Mouse (Mus musculus): Measurements from ENCODE around the gene Maneal.

The Maneal gene

GRCm38 (mm10) chr4:124849631-124850260 is 12.2 kb downstream of the Maneal start:
- peak; percentile 64 to 79 for DNase-seq (ENCODE audit: inconsistent age in 2 of 2, low spot score in 1 of 2)

GRCm38 (mm10) chr4:124847573-124847972 is 14.4 kb downstream of the Maneal start:
- peak; percentile 80 to 94 for DNase-seq (ENCODE audit: inconsistent age in 2 of 2, low spot score in 1 of 2)

- peak in 1 of 2 experiments; percentile 74 for DNase-seq (ENCODE audit: inconsistent age in 2 of 2, low spot score in 1 of 2)
Measured at GRCm38 (mm10) chr4:124843493-124843892, 18.5 kb downstream of the Maneal start.

GRCm38 (mm10) chr4:124840998-124841397 is 21.0 kb downstream of the Maneal start:
- DNase-seq (ENCODE audit: inconsistent age in 2 of 2, low spot score in 1 of 2): no peak

- no peak for DNase-seq (ENCODE audit: inconsistent age in 2 of 2, low spot score in 1 of 2)
Measured at GRCm38 (mm10) chr4:124838035-124838700, 23.8 kb downstream of the Maneal start.

GRCm38 (mm10) chr4:124832796-124833195 is 29.2 kb downstream of the Maneal start:
- no peak for DNase-seq (ENCODE audit: inconsistent age in 2 of 2, low spot score in 1 of 2)

- DNase-seq (ENCODE audit: inconsistent age in 2 of 2, low spot score in 1 of 2): no peak
Measured at GRCm38 (mm10) chr4:124829671-124830070, 32.3 kb downstream of the Maneal start.

GRCm38 (mm10) chr4:124825371-124825965 is 36.5 kb downstream of the Maneal start:
- DNase-seq (ENCODE audit: inconsistent age in 2 of 2, low spot score in 1 of 2): no peak

GRCm38 (mm10) chr4:124824967-124825366 is 37.0 kb downstream of the Maneal start:
- DNase-seq (ENCODE audit: inconsistent age in 2 of 2, low spot score in 1 of 2): no peak

- DNase-seq (ENCODE audit: inconsistent age in 2 of 2, low spot score in 1 of 2): no peak
Measured at GRCm38 (mm10) chr4:124818832-124819231, 43.1 kb downstream of the Maneal start.

GRCm38 (mm10) chr4:124817803-124818202 is 44.2 kb downstream of the Maneal start:
- DNase-seq (ENCODE audit: inconsistent age in 2 of 2, low spot score in 1 of 2): peak; percentile 74 to 85

- peak; percentile 26 to 68 for DNase-seq (ENCODE audit: inconsistent age in 2 of 2, low spot score in 1 of 2)
Measured at GRCm38 (mm10) chr4:124815901-124816300, 46.1 kb downstream of the Maneal start.

GRCm38 (mm10) chr4:124811347-124811975 is 50.5 kb downstream of the Maneal start:
- no peak for DNase-seq (ENCODE audit: inconsistent age in 2 of 2, low spot score in 1 of 2)

GRCm38 (mm10) chr4:124810056-124810455 is 51.9 kb downstream of the Maneal start:
- no peak for DNase-seq (ENCODE audit: inconsistent age in 2 of 2, low spot score in 1 of 2)

GRCm38 (mm10) chr4:124809136-124809883 is 52.7 kb downstream of the Maneal start:
- no peak for DNase-seq (ENCODE audit: inconsistent age in 2 of 2, low spot score in 1 of 2)

- DNase-seq (ENCODE audit: inconsistent age in 2 of 2, low spot score in 1 of 2): no peak
Measured at GRCm38 (mm10) chr4:124808511-124808910, 53.5 kb downstream of the Maneal start.

Data from adrenal gland, adult (tissue).